Mouse (Mus musculus): Measurements from ENCODE around the gene Tas2r131. TPM values are rescaled to one million over a fixed set of nuclear protein-coding genes. Genes with fewer than 3 reads are reported as not detected.
"Not testable (repeated sequence)": the region's sequence is repeated elsewhere in the genome, so short reads cannot be mapped to it uniquely, and the experiment has no call there.

The Tas2r131 gene
- polyA plus RNA-seq (2016; fragmentation: Nextera tagmentation; extraction: Ambion mirVana), result not detected in 2 replicates

DNA sequence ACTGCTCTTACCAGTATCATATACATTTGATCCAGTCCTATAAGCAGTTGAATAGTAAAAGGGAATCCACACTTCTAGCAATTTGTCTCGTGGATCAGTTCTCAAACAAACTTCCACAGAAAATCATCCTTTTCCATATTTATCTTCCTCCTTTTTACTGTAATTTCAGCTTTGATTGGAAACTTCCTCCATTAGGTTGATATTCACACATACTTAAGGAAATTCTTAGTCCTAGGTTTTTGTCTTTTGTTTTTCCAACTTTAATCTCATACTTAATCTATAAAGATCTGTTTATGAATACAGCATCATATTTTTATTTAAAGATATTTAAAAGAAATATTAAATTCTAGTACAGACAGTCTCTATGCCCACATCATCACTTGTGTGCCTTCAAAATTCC lies at the start of gene Tas2r131:
Gene Tas2r131 (minus strand): TSS at position 101 of the 400 bp plus-strand sequence.
- no peaks in the 10 kb centered on the region for H3K27me3 ChIP-seq
- no peak within 1 kb of the TSS for H3K27ac ChIP-seq (replicated peaks)
- H3K9ac ChIP-seq (replicated peaks), result no peak within 1 kb of the TSS
- no peaks in the 10 kb centered on the region for H3K36me3 ChIP-seq
- no peak for ATAC-seq (ENCODE audit: low FRiP score, low read depth)
- no peaks in the 10 kb centered on the region for H3K9me3 ChIP-seq
- no peak within 1 kb of the TSS for H3K4me2 ChIP-seq (replicated peaks)
- H3K4me1 ChIP-seq, result no peaks in the 10 kb centered on the region
- WGBS, result 64% methylated on average over 1 of the region's 1 CpGs
- H3K4me3 ChIP-seq, result no peak within 1 kb of the TSS

DNA sequence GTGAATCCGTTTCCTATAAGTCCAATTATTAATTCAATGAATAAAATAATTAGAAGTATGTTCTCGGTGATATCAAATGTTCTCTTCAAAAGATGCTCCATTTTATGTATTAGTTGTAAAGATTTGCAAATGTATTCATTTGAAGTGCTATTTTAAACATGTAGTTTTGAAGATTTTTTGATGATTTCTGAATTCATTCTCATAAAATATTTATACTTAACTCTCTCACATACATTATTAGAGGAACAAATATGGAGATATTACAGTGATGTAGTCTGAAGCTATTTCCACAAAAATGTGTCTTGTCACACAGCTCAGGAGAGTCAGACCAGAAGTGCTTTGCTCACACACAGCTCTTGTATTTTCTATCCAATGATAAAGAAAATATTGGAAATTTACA lies 23.1 kb upstream of the Tas2r131 start, which contains the start of gene Tas2r109:
Gene Tas2r109 (minus strand): TSS at position 101 of the 400 bp plus-strand sequence.
- Histone ChIP-seq H3K9me3 (no peaks in the 10 kb centered on the region), H3K27ac (replicated peaks) (no peak within 1 kb of the TSS), H3K36me3 (no peaks in the 10 kb centered on the region), H3K4me3 (no peak within 1 kb of the TSS), H3K9ac (replicated peaks) (no peak within 1 kb of the TSS), H3K27me3 (no peaks in the 10 kb centered on the region), H3K4me2 (replicated peaks) (no peak within 1 kb of the TSS), H3K4me1 (no peaks in the 10 kb centered on the region)
- no peak for ATAC-seq (ENCODE audit: low FRiP score, low read depth)
- 77% methylated on average over 2 of the region's 2 CpGs for WGBS

DNA sequence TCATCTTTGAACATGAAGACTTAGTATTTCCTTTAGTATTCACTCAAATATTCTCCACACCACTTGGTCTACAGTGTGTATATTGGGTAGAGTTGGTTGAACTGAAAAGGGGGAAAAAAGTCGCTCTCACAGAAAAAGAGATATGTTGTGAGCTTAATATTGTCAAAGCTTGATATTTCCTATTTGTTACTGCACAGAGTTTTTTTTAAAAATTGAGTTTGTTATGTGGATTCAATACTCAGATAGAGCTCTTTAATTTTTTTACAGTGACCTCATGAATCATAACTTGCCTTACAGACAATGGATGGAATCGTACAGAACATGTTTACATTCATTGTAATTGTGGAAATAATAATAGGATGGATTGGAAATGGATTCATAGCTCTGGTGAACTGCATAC lies 6.9 kb downstream of the Tas2r131 start, which contains the start of gene Tas2r129:
Gene Tas2r129 (plus strand): TSS at position 301 of the 400 bp plus-strand sequence.
- 75% methylated on average over 2 of the region's 2 CpGs for WGBS
- no peaks in the 10 kb centered on the region for H3K36me3 ChIP-seq
- H3K4me2 ChIP-seq (replicated peaks), result no peak within 1 kb of the TSS
- H3K9me3 ChIP-seq, result no peaks in the 10 kb centered on the region
- no peak for ATAC-seq (ENCODE audit: low FRiP score, low read depth)
- no peak within 1 kb of the TSS for H3K27ac ChIP-seq (replicated peaks)
- no peak within 1 kb of the TSS for H3K9ac ChIP-seq (replicated peaks)
- no peaks in the 10 kb centered on the region for H3K4me1 ChIP-seq
- no peak within 1 kb of the TSS for H3K4me3 ChIP-seq
- no peaks in the 10 kb centered on the region for H3K27me3 ChIP-seq

DNA sequence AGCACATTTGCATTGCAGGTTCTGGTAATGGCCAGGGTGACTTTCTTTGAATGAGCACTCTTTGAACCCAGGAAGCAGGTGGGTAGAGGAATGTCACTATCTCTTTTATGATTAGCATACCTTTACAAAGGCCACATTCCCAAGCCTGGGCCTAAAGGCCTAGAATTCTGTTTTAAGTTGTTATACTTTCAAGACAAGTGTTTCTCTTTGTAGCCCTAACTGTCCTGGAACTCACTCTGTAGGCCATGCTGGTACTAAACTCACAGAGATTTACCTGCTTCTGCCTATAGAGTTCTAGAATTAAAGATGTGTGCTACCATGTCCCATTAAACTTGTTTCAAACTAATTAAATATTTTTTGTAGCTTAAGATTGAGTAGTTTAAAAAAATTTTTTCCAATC lies 16.3 kb downstream of the Tas2r131 start:
- not testable (repeated sequence) for H3K4me1 ChIP-seq, H3K36me3 ChIP-seq

DNA sequence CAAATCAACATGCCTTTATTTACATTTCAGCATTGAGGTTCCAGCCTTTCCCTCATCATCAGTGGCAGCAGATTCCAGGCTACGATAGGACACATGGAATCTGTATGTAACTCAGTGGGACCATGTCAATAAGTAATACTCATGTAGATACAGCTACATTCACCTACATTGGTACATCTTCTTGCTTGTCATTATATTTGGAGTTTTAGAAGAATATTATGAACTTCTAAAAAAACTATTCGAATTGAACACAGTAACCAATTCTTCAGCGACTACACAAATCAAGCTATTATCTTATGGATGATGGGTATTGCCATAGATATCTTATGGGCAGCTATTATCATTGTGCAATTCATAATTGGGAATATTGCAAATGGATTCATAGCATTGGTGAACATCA lies 48.4 kb downstream of the Tas2r131 start, which contains the start of gene Tas2r125:
Gene Tas2r125 (plus strand): TSS at position 301 of the 400 bp plus-strand sequence.
- ATAC-seq (ENCODE audit: low FRiP score, low read depth), result no peak
- WGBS, result 85% methylated on average over 3 of the region's 3 CpGs
- no peaks in the 10 kb centered on the region for H3K27me3 ChIP-seq
- no peak within 1 kb of the TSS for H3K4me2 ChIP-seq (replicated peaks)
- H3K4me3 ChIP-seq, result no peak within 1 kb of the TSS
- no peaks in the 10 kb centered on the region for H3K4me1 ChIP-seq
- H3K36me3 ChIP-seq, result no peaks in the 10 kb centered on the region
- no peak within 1 kb of the TSS for H3K27ac ChIP-seq (replicated peaks)
- H3K9ac ChIP-seq (replicated peaks), result no peak within 1 kb of the TSS
- no peaks in the 10 kb centered on the region for H3K9me3 ChIP-seq

More for the DNA sequence above, 16.3 kb downstream of the Tas2r131 start:
- not testable (repeated sequence) for H3K27ac ChIP-seq (replicated peaks); H3K4me3 ChIP-seq; H3K9me3 ChIP-seq; ATAC-seq (ENCODE audit: low FRiP score, low read depth); H3K27me3 ChIP-seq; H3K9ac ChIP-seq (replicated peaks); H3K4me2 ChIP-seq (replicated peaks)

Other genes starting within 250 kb of the Tas2r131 start
- not detected in 2 replicates for gene Tas2r122, start 246.0 kb downstream of the Tas2r131 start, polyA plus RNA-seq (2016; fragmentation: Nextera tagmentation; extraction: Ambion mirVana)
- gene Tas2r115, start 219.9 kb downstream of the Tas2r131 start, polyA plus RNA-seq (2016; fragmentation: Nextera tagmentation; extraction: Ambion mirVana), result not detected in 2 replicates
- not detected in 2 replicates for gene Tas2r124, start 203.2 kb downstream of the Tas2r131 start, polyA plus RNA-seq (2016; fragmentation: Nextera tagmentation; extraction: Ambion mirVana)
- gene Tas2r102, start 195.8 kb downstream of the Tas2r131 start, polyA plus RNA-seq (2016; fragmentation: Nextera tagmentation; extraction: Ambion mirVana), result not detected in 2 replicates
- not detected in 2 replicates for gene Tas2r136, start 179.8 kb downstream of the Tas2r131 start, polyA plus RNA-seq (2016; fragmentation: Nextera tagmentation; extraction: Ambion mirVana)
- gene Tas2r117, start 155.1 kb downstream of the Tas2r131 start, polyA plus RNA-seq (2016; fragmentation: Nextera tagmentation; extraction: Ambion mirVana), result not detected in 2 replicates
- gene Tas2r123, start 110.8 kb downstream of the Tas2r131 start, polyA plus RNA-seq (2016; fragmentation: Nextera tagmentation; extraction: Ambion mirVana), result not detected in 2 replicates
- not detected in 2 replicates for gene Tas2r116, start 102.5 kb downstream of the Tas2r131 start, polyA plus RNA-seq (2016; fragmentation: Nextera tagmentation; extraction: Ambion mirVana)
- gene Tas2r110, start 89.9 kb downstream of the Tas2r131 start, polyA plus RNA-seq (2016; fragmentation: Nextera tagmentation; extraction: Ambion mirVana), result not detected in 2 replicates
- gene Tas2r113, start 64.9 kb downstream of the Tas2r131 start, polyA plus RNA-seq (2016; fragmentation: Nextera tagmentation; extraction: Ambion mirVana), result not detected in 2 replicates
- gene Tas2r125, start 48.3 kb downstream of the Tas2r131 start, polyA plus RNA-seq (2016; fragmentation: Nextera tagmentation; extraction: Ambion mirVana), result not detected in 2 replicates
- gene Tas2r129, start 6.8 kb downstream of the Tas2r131 start, polyA plus RNA-seq (2016; fragmentation: Nextera tagmentation; extraction: Ambion mirVana), result not detected in 2 replicates
- not detected in 2 replicates for gene Tas2r109, start 23.0 kb upstream of the Tas2r131 start, polyA plus RNA-seq (2016; fragmentation: Nextera tagmentation; extraction: Ambion mirVana)
- gene Tas2r103, start 79.2 kb upstream of the Tas2r131 start, polyA plus RNA-seq (2016; fragmentation: Nextera tagmentation; extraction: Ambion mirVana), result not detected in 2 replicates
- not detected in 2 replicates for gene Tas2r140, start 97.9 kb upstream of the Tas2r131 start, polyA plus RNA-seq (2016; fragmentation: Nextera tagmentation; extraction: Ambion mirVana)
- gene Smim10l1, start 147.0 kb upstream of the Tas2r131 start, polyA plus RNA-seq (2016; fragmentation: Nextera tagmentation; extraction: Ambion mirVana), result 107 and 108 TPM in 2 replicates